Mouse (Mus musculus): ENCODE measurements around the gene Mapk8. TPM values are rescaled to one million over a fixed set of nuclear protein-coding genes. Genes with fewer than 3 reads are reported as not detected.

Gene Mapk8
- total and polyA plus RNA-seq, 2 experiments from 2014 or later: 34.7 to 193 TPM

GRCm38 (mm10) chr14:33467766-33468165 is 20.8 kb upstream of the Mapk8 start:
- no peak overlapping the region for H3K9ac ChIP-seq
- H3K9me3 ChIP-seq (ENCODE audit: low read length): no peaks in the 10 kb centered on the region
- H3K27me3 ChIP-seq (ENCODE audit: insufficient read depth, low read length): no peaks in the 10 kb centered on the region
- no peaks in the 10 kb centered on the region for H3K36me3 ChIP-seq (ENCODE audit: insufficient read depth)
- H3K4me1 ChIP-seq (ENCODE audit: insufficient read depth): no peaks in the 10 kb centered on the region
- no peak overlapping the region for H3K27ac ChIP-seq (ENCODE audit: low read depth, low read length)
- DNase-seq: no peak
- TF ChIP-seq CTCF (IDR thresholded peaks at IDR 0.05; ENCODE audit: low read depth): no peak
- WGBS: 90% methylated on average over 6 of the region's 6 CpGs
- no peak overlapping the region for H3K4me2 ChIP-seq (ENCODE audit: low read depth)
- H3K4me3 ChIP-seq (ENCODE audit: low read depth, low read length): no peak overlapping the region
- no peak for ATAC-seq

- DNase-seq: no peak
- Histone ChIP-seq H3K9ac (no peak overlapping the region), H3K4me3 (ENCODE audit: low read depth, low read length) (no peak overlapping the region), H3K27ac (ENCODE audit: low read depth, low read length) (no peak overlapping the region), H3K27me3 (ENCODE audit: insufficient read depth, low read length) (no peaks in the 10 kb centered on the region), H3K36me3 (ENCODE audit: insufficient read depth) (no peaks in the 10 kb centered on the region), H3K9me3 (ENCODE audit: low read length) (0 out of 2 replicates have a peak, but pooled peaks cover 4% of the 10 kb centered on the region), H3K4me1 (ENCODE audit: insufficient read depth) (no peaks in the 10 kb centered on the region), H3K4me2 (ENCODE audit: low read depth) (no peak overlapping the region)
- 44% methylated on average over 3 of the region's 3 CpGs for WGBS
- no peak for TF ChIP-seq CTCF (IDR thresholded peaks at IDR 0.05; ENCODE audit: low read depth)
- ATAC-seq: peak; percentile 78
Measured at GRCm38 (mm10) chr14:33463658-33464057, 16.7 kb upstream of the Mapk8 start.

GRCm38 (mm10) chr14:33450331-33450730 is 3.4 kb upstream of the Mapk8 start:
- Histone ChIP-seq H3K27ac (ENCODE audit: low read depth, low read length) (no peak overlapping the region), H3K27me3 (ENCODE audit: insufficient read depth, low read length) (no peaks in the 10 kb centered on the region), H3K4me2 (ENCODE audit: low read depth) (no peak overlapping the region), H3K4me3 (ENCODE audit: low read depth, low read length) (no peak overlapping the region), H3K9me3 (ENCODE audit: low read length) (no peaks in the 10 kb centered on the region), H3K9ac (no peak overlapping the region), H3K36me3 (ENCODE audit: insufficient read depth) (no peaks in the 10 kb centered on the region), H3K4me1 (ENCODE audit: insufficient read depth) (peaks cover 8% of the 10 kb centered on the region)
- ATAC-seq (no peak), DNase-seq (no peak)
- TF ChIP-seq CTCF (IDR thresholded peaks at IDR 0.05; ENCODE audit: low read depth): no peak

GRCm38 (mm10) chr14:33449296-33449840 is 2.4 kb upstream of the Mapk8 start:
- Histone ChIP-seq H3K4me3 (ENCODE audit: low read depth, low read length) (no peak overlapping the region), H3K9ac (no peak overlapping the region), H3K4me1 (ENCODE audit: insufficient read depth) (peaks cover 12% of the 10 kb centered on the region), H3K27me3 (ENCODE audit: insufficient read depth, low read length) (no peaks in the 10 kb centered on the region), H3K27ac (ENCODE audit: low read depth, low read length) (no peak overlapping the region), H3K36me3 (ENCODE audit: insufficient read depth) (no peaks in the 10 kb centered on the region), H3K9me3 (ENCODE audit: low read length) (no peaks in the 10 kb centered on the region), H3K4me2 (ENCODE audit: low read depth) (no peak overlapping the region)
- 65% methylated on average over 2 of the region's 2 CpGs for WGBS
- peak; percentile 38 for DNase-seq
- TF ChIP-seq CTCF (IDR thresholded peaks at IDR 0.05; ENCODE audit: low read depth): no peak
- ATAC-seq: no peak

GRCm38 (mm10) chr14:33448276-33448675 is 1.3 kb upstream of the Mapk8 start:
- no peak for ATAC-seq
- TF ChIP-seq CTCF (IDR thresholded peaks at IDR 0.05; ENCODE audit: low read depth): no peak
- WGBS: 82% methylated on average over 4 of the region's 4 CpGs
- Histone ChIP-seq H3K4me1 (ENCODE audit: insufficient read depth) (peaks cover 12% of the 10 kb centered on the region), H3K36me3 (ENCODE audit: insufficient read depth) (no peaks in the 10 kb centered on the region), H3K9ac (no peak overlapping the region), H3K27me3 (ENCODE audit: insufficient read depth, low read length) (no peaks in the 10 kb centered on the region), H3K4me3 (ENCODE audit: low read depth, low read length) (no peak overlapping the region), H3K4me2 (ENCODE audit: low read depth) (no peak overlapping the region), H3K9me3 (ENCODE audit: low read length) (no peaks in the 10 kb centered on the region), H3K27ac (ENCODE audit: low read depth, low read length) (no peak overlapping the region)
- no peak for DNase-seq

- no peak for TF ChIP-seq CTCF (IDR thresholded peaks at IDR 0.05; ENCODE audit: low read depth)
- H3K27ac ChIP-seq (ENCODE audit: low read depth, low read length): peak overlapping the region; percentile 92
- DNase-seq (peak; percentile 56), ATAC-seq (peak; percentile 42)
- H3K4me1 ChIP-seq (ENCODE audit: insufficient read depth): peaks cover 12% of the 10 kb centered on the region
- no peaks in the 10 kb centered on the region for H3K9me3 ChIP-seq (ENCODE audit: low read length)
- peak overlapping the region; percentile 90 for H3K9ac ChIP-seq
- WGBS: 3% methylated on average over 64 of the region's 72 CpGs
- peak overlapping the region; percentile 63 for H3K4me2 ChIP-seq (ENCODE audit: low read depth)
- H3K4me3 ChIP-seq (ENCODE audit: low read depth, low read length): peak overlapping the region; percentile 98
- H3K27me3 ChIP-seq (ENCODE audit: insufficient read depth, low read length): no peaks in the 10 kb centered on the region
- no peaks in the 10 kb centered on the region for H3K36me3 ChIP-seq (ENCODE audit: insufficient read depth)
Measured at GRCm38 (mm10) chr14:33446561-33447023, 366 bp downstream of the Mapk8 start.

GRCm38 (mm10) chr14:33445962-33446361 is 996 bp downstream of the Mapk8 start:
- Histone ChIP-seq H3K9me3 (ENCODE audit: low read length) (no peaks in the 10 kb centered on the region), H3K27me3 (ENCODE audit: insufficient read depth, low read length) (no peaks in the 10 kb centered on the region), H3K27ac (ENCODE audit: low read depth, low read length) (no peak overlapping the region), H3K4me3 (ENCODE audit: low read depth, low read length) (peak overlapping the region; percentile 98), H3K9ac (peak overlapping the region; percentile 90), H3K4me1 (ENCODE audit: insufficient read depth) (peaks cover 12% of the 10 kb centered on the region), H3K36me3 (ENCODE audit: insufficient read depth) (no peaks in the 10 kb centered on the region), H3K4me2 (ENCODE audit: low read depth) (peak overlapping the region; percentile 63)
- WGBS: 33% methylated on average over 3 of the region's 3 CpGs
- ATAC-seq: no peak
- no peak for DNase-seq
- TF ChIP-seq CTCF (IDR thresholded peaks at IDR 0.05; ENCODE audit: low read depth): no peak
